Mouse (Mus musculus): ENCODE results near the gene Fbxw7.

Fbxw7 gene

GRCm38 (mm10) chr3:84890983-84891382, 75.9 kb downstream of the Fbxw7 start:
- no peak for DNase-seq (ENCODE audit: low spot score)

GRCm38 (mm10) chr3:84897952-84898351, 82.9 kb downstream of the Fbxw7 start:
- no peak for DNase-seq (ENCODE audit: low spot score)

DNA sequence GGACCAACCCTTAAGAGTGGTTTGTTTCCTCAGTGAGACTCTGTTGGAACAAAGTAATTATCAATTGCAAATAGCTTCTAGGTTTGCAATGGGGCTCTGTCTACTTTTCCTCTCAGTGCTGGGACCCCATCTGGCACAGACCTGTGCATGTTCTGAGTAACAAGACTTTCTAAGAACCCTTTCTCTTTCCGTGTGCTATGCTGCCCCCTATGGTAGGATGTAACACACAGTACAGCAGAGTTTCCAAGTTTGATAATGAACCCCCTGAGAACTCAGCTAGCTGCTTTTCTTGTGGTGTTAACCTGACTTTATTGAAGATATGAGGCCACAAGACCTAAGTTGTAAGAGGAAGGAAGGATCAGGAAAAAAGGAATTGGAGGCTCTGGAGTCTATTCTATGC, 91.5 kb downstream of the Fbxw7 start:
- peak; percentile 20 for DNase-seq (ENCODE audit: low spot score)

DNA sequence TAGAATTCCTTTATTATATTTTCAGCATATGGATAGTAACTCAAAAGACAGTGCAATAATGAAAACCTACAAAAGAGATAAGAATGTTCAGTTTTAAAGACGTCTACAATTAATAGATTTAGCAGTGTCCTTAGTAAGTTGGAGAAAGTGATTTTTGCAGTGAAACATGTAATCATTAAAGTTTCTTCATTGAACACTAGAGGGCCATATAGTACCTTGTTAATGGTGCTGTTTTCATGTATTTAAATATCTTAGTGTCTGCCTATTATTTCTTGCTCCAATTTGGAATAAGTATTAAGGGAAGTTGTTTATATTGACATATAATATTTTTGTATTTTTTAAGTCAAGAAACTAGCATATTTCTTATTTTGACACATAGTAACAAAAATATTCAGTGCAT, 99.2 kb downstream of the Fbxw7 start:
- DNase-seq (ENCODE audit: low spot score) = no peak

GRCm38 (mm10) chr3:84917903-84918679, 103.0 kb downstream of the Fbxw7 start:
- DNase-seq (ENCODE audit: low spot score) = no peak

- DNase-seq (ENCODE audit: low spot score) = peak; percentile 64
Measured at GRCm38 (mm10) chr3:84921704-84922420, 106.8 kb downstream of the Fbxw7 start.

DNA sequence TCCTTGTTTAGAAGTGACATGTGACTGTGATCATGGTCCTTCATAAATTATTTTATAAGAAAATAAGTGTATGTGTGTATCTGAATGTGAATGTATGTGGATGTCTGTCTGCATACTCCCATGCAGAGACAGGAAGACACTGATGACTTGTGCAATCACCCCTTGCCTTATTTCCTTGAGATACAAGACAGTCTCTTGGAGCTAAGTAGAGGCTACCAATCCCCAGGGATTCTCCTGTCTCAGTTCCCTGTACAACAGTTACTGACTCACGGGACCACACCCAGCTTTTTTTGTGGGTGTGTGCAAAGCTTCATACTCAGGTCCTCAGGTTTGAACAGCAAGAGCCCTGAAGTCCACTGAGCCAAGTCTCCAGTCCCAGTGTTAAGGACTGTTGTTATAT, 108.2 kb downstream of the Fbxw7 start:
- no peak for DNase-seq (ENCODE audit: low spot score)

DNA sequence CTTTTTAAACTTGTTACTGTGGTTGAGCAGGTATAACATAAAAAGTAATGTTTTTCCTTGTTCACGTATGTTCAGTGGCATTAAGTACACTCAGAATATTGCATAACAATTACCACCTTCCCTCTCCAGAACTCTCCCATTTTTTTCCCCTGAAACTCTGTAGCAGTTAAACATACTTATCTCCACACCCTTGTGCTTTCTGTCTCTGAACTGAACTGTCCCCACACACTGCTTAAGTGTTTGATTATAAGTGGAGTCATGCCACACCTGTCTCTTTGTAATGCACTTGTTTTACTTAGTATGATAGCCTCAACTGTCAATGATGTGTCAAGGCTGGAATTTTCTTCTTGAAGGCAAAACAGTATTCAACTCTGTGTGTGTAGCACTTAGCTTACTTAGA, 108.6 kb downstream of the Fbxw7 start:
- DNase-seq (ENCODE audit: low spot score) = no peak

DNA sequence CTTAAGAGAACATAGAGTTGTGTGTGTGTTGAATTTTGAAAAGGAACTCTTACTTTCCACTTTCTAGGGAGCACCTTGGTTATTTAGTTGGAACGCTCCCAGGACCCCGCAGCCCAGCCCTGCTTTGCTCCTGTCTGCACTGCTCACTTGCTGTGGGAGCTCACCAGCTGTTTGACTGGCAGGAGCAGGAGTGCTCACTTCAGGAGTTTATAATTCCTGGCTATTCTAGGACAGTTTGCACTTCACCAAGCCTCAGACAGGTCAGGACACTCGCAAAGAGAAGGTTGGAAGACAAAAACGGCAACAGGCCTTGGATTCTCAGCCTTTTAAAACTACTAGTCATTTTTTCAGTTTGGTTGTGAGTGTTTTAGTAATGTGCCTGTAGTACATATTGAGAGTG, 110.2 kb downstream of the Fbxw7 start:
- DNase-seq (ENCODE audit: low spot score) = no peak

- no peak for DNase-seq (ENCODE audit: low spot score)
Measured at GRCm38 (mm10) chr3:84926140-84926539, 111.1 kb downstream of the Fbxw7 start.

DNA sequence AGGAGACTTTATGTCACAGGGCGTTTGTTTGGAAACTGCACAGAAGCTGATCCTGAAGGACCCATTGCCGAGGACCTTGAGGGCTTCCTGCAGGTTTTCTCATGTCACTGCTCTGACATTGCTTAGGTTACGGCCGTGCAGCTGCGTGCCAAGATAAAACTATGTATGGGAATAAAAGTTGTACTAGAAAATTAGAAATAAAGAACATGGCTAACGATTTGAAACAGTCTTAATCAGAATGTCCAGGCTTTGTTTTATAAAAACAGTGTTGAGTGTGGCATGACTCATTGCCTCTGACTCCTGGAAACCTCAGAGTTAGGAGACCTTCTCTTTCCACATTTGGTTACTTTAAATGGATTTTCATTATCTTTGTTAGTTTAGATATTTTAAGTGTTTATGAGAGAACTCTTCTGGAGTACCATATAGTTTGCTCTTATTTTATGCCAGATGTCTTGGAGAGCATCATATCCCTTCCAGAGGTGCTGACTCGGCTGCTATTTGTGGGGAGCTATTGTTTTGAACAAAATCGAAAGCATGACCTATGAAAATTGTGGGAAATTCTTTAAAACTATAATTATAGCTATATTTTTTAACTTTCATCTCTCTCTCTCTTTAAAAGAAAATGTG, 112.2 kb downstream of the Fbxw7 start:
- no peak for DNase-seq (ENCODE audit: low spot score)

GRCm38 (mm10) chr3:84927901-84928300, 112.8 kb downstream of the Fbxw7 start:
- DNase-seq (ENCODE audit: low spot score) = no peak

DNA sequence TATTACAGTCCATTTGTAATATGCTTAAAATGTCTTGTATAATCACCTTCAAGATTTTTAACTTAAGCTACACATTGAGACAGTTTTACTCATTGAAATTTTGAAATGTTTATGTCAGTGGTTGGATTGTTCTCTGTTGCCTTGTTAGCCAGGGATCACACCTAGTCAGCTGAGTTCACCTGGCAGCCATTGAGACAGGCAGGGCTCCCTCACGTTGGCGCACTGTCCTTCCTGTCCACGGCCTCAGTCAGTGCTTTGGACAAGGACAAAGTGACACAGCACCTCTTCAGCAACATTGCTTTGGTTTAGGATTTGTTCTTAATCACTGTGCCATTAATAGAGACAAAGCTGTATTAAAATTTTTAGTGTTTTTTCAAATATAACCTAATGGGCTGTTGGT, 114.1 kb downstream of the Fbxw7 start:
- no peak for DNase-seq (ENCODE audit: low spot score)

GRCm38 (mm10) chr3:84930683-84931082, 115.6 kb downstream of the Fbxw7 start:
- DNase-seq (ENCODE audit: low spot score) = no peak

DNA sequence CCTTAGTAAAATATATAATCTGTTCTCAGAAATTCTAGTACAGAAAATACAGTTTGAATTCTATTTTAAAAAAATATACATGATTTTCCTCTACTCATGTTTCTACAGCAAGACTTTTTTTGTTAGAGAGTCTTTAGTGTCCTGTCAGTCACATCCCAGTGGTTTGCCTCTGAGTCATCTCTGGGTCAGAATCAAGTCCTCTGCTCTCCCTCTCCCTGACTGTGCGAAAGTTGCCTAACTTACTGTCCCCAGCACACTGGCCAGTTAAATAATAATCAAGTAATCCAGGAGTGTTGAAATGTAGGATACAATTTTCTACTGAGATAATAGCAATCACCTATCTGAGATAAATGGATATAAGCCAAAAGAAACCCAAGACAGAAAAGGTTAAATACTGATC, 120.7 kb downstream of the Fbxw7 start:
- no peak for DNase-seq (ENCODE audit: low spot score)

GRCm38 (mm10) chr3:84936252-84936651, 121.2 kb downstream of the Fbxw7 start:
- DNase-seq (ENCODE audit: low spot score) = no peak

DNA sequence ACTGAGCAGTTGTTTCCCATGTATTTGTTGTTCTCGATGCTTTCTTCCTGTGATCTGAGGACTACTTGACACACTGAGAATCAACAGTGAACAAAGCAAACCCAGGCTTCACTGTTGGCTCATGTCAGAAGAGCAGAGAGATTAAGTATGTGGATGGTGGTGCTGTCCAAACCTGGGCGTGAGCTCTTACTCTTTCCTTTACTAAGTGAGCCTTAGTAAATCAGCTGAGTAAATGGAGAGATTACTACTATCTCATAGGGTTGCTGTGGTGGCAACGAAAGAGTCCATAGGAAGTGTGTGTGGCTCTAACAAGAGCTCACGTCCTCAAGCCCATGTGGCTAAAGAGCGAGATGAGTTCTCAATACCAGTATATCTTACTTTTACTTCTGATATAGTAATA, 121.9 kb downstream of the Fbxw7 start:
- no peak for DNase-seq (ENCODE audit: low spot score)

GRCm38 (mm10) chr3:84937360-84938355, 122.6 kb downstream of the Fbxw7 start:
- peak; percentile 57 for DNase-seq (ENCODE audit: low spot score)

DNA sequence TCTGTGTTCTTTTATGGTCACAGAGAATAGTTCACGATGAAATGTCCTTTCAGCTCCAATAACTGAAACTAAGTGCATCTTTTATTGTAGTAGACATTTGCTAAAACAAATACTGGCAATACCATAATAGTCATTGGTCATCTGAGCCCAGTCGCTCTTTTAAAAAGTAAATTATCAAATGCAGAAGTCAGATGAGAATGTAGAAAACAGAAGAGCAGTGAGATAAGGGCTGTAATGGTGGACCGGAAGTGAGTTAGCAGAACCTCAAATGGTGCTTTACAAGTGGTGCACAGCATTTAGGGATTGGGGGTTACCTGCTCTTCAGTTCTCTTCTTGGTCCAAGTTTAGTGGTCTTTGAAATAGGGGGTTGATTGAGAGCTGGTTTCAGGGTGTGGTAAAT, 129.9 kb downstream of the Fbxw7 start:
- DNase-seq (ENCODE audit: low spot score) = no peak

- no peak for DNase-seq (ENCODE audit: low spot score)
Measured at GRCm38 (mm10) chr3:84946381-84946780, 131.3 kb downstream of the Fbxw7 start.

- DNase-seq (ENCODE audit: low spot score) = no peak
Measured at GRCm38 (mm10) chr3:84949387-84949786, 134.3 kb downstream of the Fbxw7 start.

DNA sequence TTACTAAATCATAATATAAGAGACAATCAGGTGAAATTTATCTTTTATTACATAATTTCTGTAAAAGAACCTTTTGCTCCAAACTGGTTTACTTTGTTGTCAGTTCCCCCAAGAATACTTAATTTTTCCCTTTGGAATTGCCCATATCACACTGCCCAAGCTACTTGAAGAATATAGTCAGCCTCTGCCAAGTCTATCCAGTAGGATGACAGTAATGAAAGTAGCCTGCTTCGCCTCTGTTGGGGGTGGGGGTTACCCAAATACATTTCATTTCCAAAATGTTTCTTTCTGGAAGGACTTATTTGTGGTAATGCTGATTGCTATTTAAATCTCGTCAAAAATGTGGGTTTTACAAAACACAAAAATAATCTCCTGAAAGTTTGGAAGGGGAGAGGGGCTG, 136.6 kb downstream of the Fbxw7 start:
- no peak for DNase-seq (ENCODE audit: low spot score)

All from layer of hippocampus, adult 11-12 months (tissue).